Mouse (Mus musculus): ENCODE results near the gene Cmc4. TPM values are rescaled to one million over a fixed set of nuclear protein-coding genes. Genes with fewer than 3 reads are reported as not detected.
A peak's percentile ranks its signal among the peaks of the same experiment; 100 is the strongest.

Gene Cmc4
- 18.2 and 22.0 TPM in 2 replicates for polyA plus RNA-seq (2015; fragmentation: Nextera tagmentation; extraction: Ambion mirVana)

GRCm38 (mm10) chrX:75415936-75416785 lies at the start of gene Cmc4, which contains the start of the genes Mtcp1 and Brcc3:
Gene Cmc4 (minus strand): TSS chrX:75416584.
Gene Mtcp1 (minus strand): TSS chrX:75416588.
Gene Brcc3 (plus strand): TSS chrX:75416628.
- Histone ChIP-seq H3K9me3 (replicated peaks; ENCODE audit: control insufficient read depth, low read length) (no peaks in the 10 kb centered on the region), H3K9ac (ENCODE audit: low read length) (peak within 1 kb of the TSS; percentile 79), H3K4me1 (ENCODE audit: control insufficient read depth, insufficient read depth, low read length) (no peaks in the 10 kb centered on the region), H3K36me3 (ENCODE audit: control insufficient read depth, insufficient read depth) (no peaks in the 10 kb centered on the region), H3K27ac (ENCODE audit: low read length) (peak within 1 kb of the TSS; percentile 93), H3K27me3 (ENCODE audit: control insufficient read depth, insufficient read depth, low read length) (no peaks in the 10 kb centered on the region), H3K4me2 (ENCODE audit: low read depth, low read length) (peak within 1 kb of the TSS; percentile 73), H3K4me3 (ENCODE audit: low read length) (peak within 1 kb of the TSS; percentile 67)
- peak; percentile 99 for ATAC-seq (replicated peaks; ENCODE audit: extremely low read depth, insufficient read depth, low FRiP score)
- 10% methylated on average over 52 of the region's 52 CpGs for whole genome bisulfite sequencing

- no peaks in the 10 kb centered on the region for H3K9me3 ChIP-seq (replicated peaks; ENCODE audit: control insufficient read depth, low read length)
Measured at GRCm38 (mm10) chrX:75454597-75454996, 38.2 kb upstream of the Cmc4 start.

GRCm38 (mm10) chrX:75409711-75410110 lies 6.7 kb downstream of the Cmc4 start:
- no peak overlapping the region for H3K9ac ChIP-seq (ENCODE audit: low read length)
- H3K4me1 ChIP-seq (ENCODE audit: control insufficient read depth, insufficient read depth, low read length): no peaks in the 10 kb centered on the region
- no peaks in the 10 kb centered on the region for H3K36me3 ChIP-seq (ENCODE audit: control insufficient read depth, insufficient read depth)
- H3K4me2 ChIP-seq (ENCODE audit: low read depth, low read length): no peak overlapping the region
- no peak for ATAC-seq (replicated peaks; ENCODE audit: extremely low read depth, insufficient read depth, low FRiP score)
- H3K27ac ChIP-seq (ENCODE audit: low read length): no peak overlapping the region
- WGBS: 94% methylated on average over 1 of the region's 1 CpGs
- H3K9me3 ChIP-seq (replicated peaks; ENCODE audit: control insufficient read depth, low read length): no peaks in the 10 kb centered on the region
- H3K4me3 ChIP-seq (ENCODE audit: low read length): no peak overlapping the region
- no peaks in the 10 kb centered on the region for H3K27me3 ChIP-seq (ENCODE audit: control insufficient read depth, insufficient read depth, low read length)

More at GRCm38 (mm10) chrX:75454597-75454996, 38.2 kb upstream of the Cmc4 start:
- Histone ChIP-seq H3K4me3 (ENCODE audit: low read length) (no peak overlapping the region), H3K27me3 (ENCODE audit: control insufficient read depth, insufficient read depth, low read length) (no peaks in the 10 kb centered on the region), H3K27ac (ENCODE audit: low read length) (no peak overlapping the region), H3K4me2 (ENCODE audit: low read depth, low read length) (no peak overlapping the region), H3K36me3 (ENCODE audit: control insufficient read depth, insufficient read depth) (peaks cover 11% of the 10 kb centered on the region; the same call in 1 of the 2 replicates), H3K9ac (ENCODE audit: low read length) (no peak overlapping the region), H3K4me1 (ENCODE audit: control insufficient read depth, insufficient read depth, low read length) (no peaks in the 10 kb centered on the region)
- WGBS: 81% methylated on average over 1 of the region's 1 CpGs
- ATAC-seq (replicated peaks; ENCODE audit: extremely low read depth, insufficient read depth, low FRiP score): no peak

- Histone ChIP-seq H3K9me3 (replicated peaks; ENCODE audit: control insufficient read depth, low read length) (no peaks in the 10 kb centered on the region), H3K27me3 (ENCODE audit: control insufficient read depth, insufficient read depth, low read length) (no peaks in the 10 kb centered on the region), H3K9ac (ENCODE audit: low read length) (no peak overlapping the region), H3K4me2 (ENCODE audit: low read depth, low read length) (no peak overlapping the region), H3K27ac (ENCODE audit: low read length) (no peak overlapping the region), H3K36me3 (ENCODE audit: control insufficient read depth, insufficient read depth) (peaks cover 2% of the 10 kb centered on the region; the same call in 1 of the 2 replicates), H3K4me1 (ENCODE audit: control insufficient read depth, insufficient read depth, low read length) (no peaks in the 10 kb centered on the region), H3K4me3 (ENCODE audit: low read length) (no peak overlapping the region)
- no peak for ATAC-seq (replicated peaks; ENCODE audit: extremely low read depth, insufficient read depth, low FRiP score)
Measured at GRCm38 (mm10) chrX:75403350-75403749, 13.0 kb downstream of the Cmc4 start.

- H3K9me3 ChIP-seq (replicated peaks; ENCODE audit: control insufficient read depth, low read length): no peaks in the 10 kb centered on the region
- WGBS: 67% methylated on average over 2 of the region's 2 CpGs
- no peaks in the 10 kb centered on the region for H3K4me1 ChIP-seq (ENCODE audit: control insufficient read depth, insufficient read depth, low read length)
- ATAC-seq (replicated peaks; ENCODE audit: extremely low read depth, insufficient read depth, low FRiP score): no peak
- H3K4me3 ChIP-seq (ENCODE audit: low read length): no peak overlapping the region
- H3K27ac ChIP-seq (ENCODE audit: low read length): no peak overlapping the region
- H3K9ac ChIP-seq (ENCODE audit: low read length): no peak overlapping the region
- H3K4me2 ChIP-seq (ENCODE audit: low read depth, low read length): no peak overlapping the region
- H3K36me3 ChIP-seq (ENCODE audit: control insufficient read depth, insufficient read depth): peaks cover 2% of the 10 kb centered on the region; the same call in 1 of the 2 replicates
- no peaks in the 10 kb centered on the region for H3K27me3 ChIP-seq (ENCODE audit: control insufficient read depth, insufficient read depth, low read length)
Measured at GRCm38 (mm10) chrX:75402668-75403067, 13.7 kb downstream of the Cmc4 start.

GRCm38 (mm10) chrX:75399471-75399870 lies 16.9 kb downstream of the Cmc4 start:
- no peaks in the 10 kb centered on the region for H3K9me3 ChIP-seq (replicated peaks; ENCODE audit: control insufficient read depth, low read length)
- no peak overlapping the region for H3K4me2 ChIP-seq (ENCODE audit: low read depth, low read length)
- H3K4me1 ChIP-seq (ENCODE audit: control insufficient read depth, insufficient read depth, low read length): no peaks in the 10 kb centered on the region
- no peak for ATAC-seq (replicated peaks; ENCODE audit: extremely low read depth, insufficient read depth, low FRiP score)
- H3K36me3 ChIP-seq (ENCODE audit: control insufficient read depth, insufficient read depth): peaks cover 8% of the 10 kb centered on the region; the same call in 1 of the 2 replicates
- 84% methylated on average over 1 of the region's 1 CpGs for WGBS
- H3K9ac ChIP-seq (ENCODE audit: low read length): no peak overlapping the region
- no peak overlapping the region for H3K4me3 ChIP-seq (ENCODE audit: low read length)
- H3K27me3 ChIP-seq (ENCODE audit: control insufficient read depth, insufficient read depth, low read length): no peaks in the 10 kb centered on the region
- H3K27ac ChIP-seq (ENCODE audit: low read length): no peak overlapping the region

- peak within 1 kb of the TSS; percentile 81 for H3K9ac ChIP-seq (ENCODE audit: low read length)
- no peaks in the 10 kb centered on the region for H3K36me3 ChIP-seq (ENCODE audit: control insufficient read depth, insufficient read depth)
- WGBS: 10% methylated on average over 17 of the region's 25 CpGs
- no peaks in the 10 kb centered on the region for H3K4me1 ChIP-seq (ENCODE audit: control insufficient read depth, insufficient read depth, low read length)
- H3K27ac ChIP-seq (ENCODE audit: low read length): peak within 1 kb of the TSS; percentile 95
- H3K4me3 ChIP-seq (ENCODE audit: low read length): peak within 1 kb of the TSS; percentile 63
- no peaks in the 10 kb centered on the region for H3K27me3 ChIP-seq (ENCODE audit: control insufficient read depth, insufficient read depth, low read length)
- peak within 1 kb of the TSS; percentile 52 for H3K4me2 ChIP-seq (ENCODE audit: low read depth, low read length)
- ATAC-seq (replicated peaks; ENCODE audit: extremely low read depth, insufficient read depth, low FRiP score): peak; percentile 93
- no peaks in the 10 kb centered on the region for H3K9me3 ChIP-seq (replicated peaks; ENCODE audit: control insufficient read depth, low read length)
Measured at GRCm38 (mm10) chrX:75382195-75382771, 34.1 kb downstream of the Cmc4 start, which contains the start of the genes Fundc2 and F8. Gene Fundc2 (plus strand): TSS chrX:75382399. Gene F8 (minus strand): TSS chrX:75382615.

GRCm38 (mm10) chrX:75381699-75382098 lies 34.7 kb downstream of the Cmc4 start:
- Histone ChIP-seq H3K36me3 (ENCODE audit: control insufficient read depth, insufficient read depth) (no peaks in the 10 kb centered on the region), H3K27me3 (ENCODE audit: control insufficient read depth, insufficient read depth, low read length) (no peaks in the 10 kb centered on the region), H3K9me3 (replicated peaks; ENCODE audit: control insufficient read depth, low read length) (no peaks in the 10 kb centered on the region), H3K9ac (ENCODE audit: low read length) (no peak overlapping the region), H3K27ac (ENCODE audit: low read length) (peak overlapping the region; percentile 95), H3K4me3 (ENCODE audit: low read length) (peak overlapping the region; percentile 63), H3K4me1 (ENCODE audit: control insufficient read depth, insufficient read depth, low read length) (no peaks in the 10 kb centered on the region), H3K4me2 (ENCODE audit: low read depth, low read length) (peak overlapping the region; percentile 52)
- WGBS: 66% methylated on average over 5 of the region's 5 CpGs
- ATAC-seq (replicated peaks; ENCODE audit: extremely low read depth, insufficient read depth, low FRiP score): no peak

GRCm38 (mm10) chrX:75381176-75381575 lies 35.2 kb downstream of the Cmc4 start:
- no peak overlapping the region for H3K4me2 ChIP-seq (ENCODE audit: low read depth, low read length)
- H3K4me3 ChIP-seq (ENCODE audit: low read length): no peak overlapping the region
- 78% methylated on average over 1 of the region's 1 CpGs for WGBS
- no peaks in the 10 kb centered on the region for H3K4me1 ChIP-seq (ENCODE audit: control insufficient read depth, insufficient read depth, low read length)
- H3K27ac ChIP-seq (ENCODE audit: low read length): no peak overlapping the region
- H3K36me3 ChIP-seq (ENCODE audit: control insufficient read depth, insufficient read depth): no peaks in the 10 kb centered on the region
- H3K9me3 ChIP-seq (replicated peaks; ENCODE audit: control insufficient read depth, low read length): no peaks in the 10 kb centered on the region
- no peaks in the 10 kb centered on the region for H3K27me3 ChIP-seq (ENCODE audit: control insufficient read depth, insufficient read depth, low read length)
- ATAC-seq (replicated peaks; ENCODE audit: extremely low read depth, insufficient read depth, low FRiP score): no peak
- no peak overlapping the region for H3K9ac ChIP-seq (ENCODE audit: low read length)
